Mouse (Mus musculus) ES-E14 (cell line): ENCODE data around the gene Tnik. TPM values are rescaled to one million over a fixed set of nuclear protein-coding genes. Genes with fewer than 3 reads are reported as not detected.

Source experiments
- DNase-seq: peaks from one replicate; pipeline ENCODE4 v3.0.0-alpha.2; 2013; ENCODE audit warnings: low read depth, low spot score
- H3K27ac ChIP-seq: 2 replicates; pipeline ENCODE4 v1.5.1; 2012; ENCODE audit warnings: low read depth, mild to moderate bottlenecking, low read length, moderate library complexity, mixed read lengths; ENCODE audit not compliant: poor library complexity, insufficient read depth, severe bottlenecking
- H3K36me3 ChIP-seq: 2 replicates; pipeline ENCODE4 v1.6.1; 2012; ENCODE audit warnings: mild to moderate bottlenecking, low read length, moderate library complexity, mixed read lengths; ENCODE audit not compliant: control insufficient read depth, poor library complexity, insufficient read depth, severe bottlenecking
- H3K4me1 ChIP-seq, 2 experiments: fragments of 150-350 bp in 1 of 2; sonication (generic) in 1 of 2; 2 replicates each; pipeline ENCODE4 v1.6.1; 2012; ENCODE audit warnings: low read length in 2 of 2, mild to moderate bottlenecking in 1 of 2, mixed read lengths in 1 of 2; ENCODE audit not compliant: control insufficient read depth in 2 of 2, insufficient read depth in 2 of 2, poor library complexity in 1 of 2
- H3K4me3 ChIP-seq, 2 experiments: fragments of 150-350 bp in 1 of 2; sonication (generic) in 1 of 2; 2 replicates each; pipeline ENCODE4 v1.5.1; 2012; ENCODE audit warnings: low read length in 2 of 2, low read depth in 1 of 2, mild to moderate bottlenecking in 1 of 2, mixed read lengths in 1 of 2; ENCODE audit not compliant: insufficient read depth in 1 of 2, poor library complexity in 1 of 2, severe bottlenecking in 1 of 2
- H3K9ac ChIP-seq: 2 replicates; pipeline ENCODE4 v1.6.1; 2012; ENCODE audit warnings: low read depth, mild to moderate bottlenecking, low read length, mixed read lengths; ENCODE audit not compliant: poor library complexity, insufficient read depth, severe bottlenecking
- H3K9me3 ChIP-seq: fragments of 150-350 bp; sonication (generic); 2 replicates; pipeline ENCODE4 v1.6.1; 2012; ENCODE audit warnings: low read depth, mild to moderate bottlenecking, low read length; ENCODE audit not compliant: control insufficient read depth, insufficient read depth
- CHD2 ChIP-seq: IDR thresholded peaks from 2 replicates; pipeline ENCODE4 v1.6.1; 2014; ENCODE audit warnings: mild to moderate bottlenecking, low read depth, low read length, inconsistent platforms
- HCFC1 ChIP-seq: IDR thresholded peaks from 2 replicates; pipeline ENCODE4 v1.6.1; 2012; ENCODE audit warnings: low read length, inconsistent platforms, borderline replicate concordance; ENCODE audit not compliant: insufficient read depth
- MAFK ChIP-seq: IDR thresholded peaks from 2 replicates; pipeline ENCODE4 v1.6.1; 2014; ENCODE audit warnings: mild to moderate bottlenecking, low read depth, low read length, inconsistent platforms; ENCODE audit not compliant: insufficient read depth
- ZC3H11A ChIP-seq: IDR thresholded peaks from 2 replicates; pipeline ENCODE4 v1.6.1; 2012; ENCODE audit warnings: low read depth, mild to moderate bottlenecking, inconsistent platforms, low read length, borderline replicate concordance
- ZNF384 ChIP-seq: IDR thresholded peaks from 2 replicates; pipeline ENCODE4 v1.6.1; 2012; ENCODE audit warnings: low read depth, low read length, inconsistent platforms
- in situ Hi-C, 2 experiments: fragments of 600-800 bp; cut with MboI; formaldehyde crosslinking; loops; one replicate each; pipeline ENCODE4 v1.15.1; 2025; ENCODE audit warnings: low sequenced_read_pairs in 2 of 2, inconsistent platforms in 1 of 2; ENCODE audit not compliant: unreplicated experiment in 2 of 2
- total RNA-seq: library from RNA; depleted of rRNA; stranded (reverse); fragments of 300-350 nt; gene quantifications from 2 replicates; pipeline ENCODE4 v1.2.3, GENCODE M21; 2012

Gene Tnik
- total RNA-seq, 1 experiment = 2.6 TPM

GRCm38 (mm10) chr3:28405391-28405790, 142.4 kb downstream of the Tnik start:
- H3K36me3 ChIP-seq = no peaks in the 10 kb centered on the region
- no peak overlapping the region for H3K9ac ChIP-seq
- no peaks in the 10 kb centered on the region for H3K9me3 ChIP-seq
- in situ Hi-C loops = no loop called here
- H3K27ac ChIP-seq = no peak overlapping the region
- peaks cover 5% of the 10 kb centered on the region in 2 experiments; a peak in 2 of 4 replicates for H3K4me1 ChIP-seq
- H3K4me3 ChIP-seq = no peak overlapping the region
- no peak for TF ChIP-seq CHD2
- no peak for TF ChIP-seq HCFC1
- TF ChIP-seq MAFK = no peak
- TF ChIP-seq ZNF384 = no peak
- no peak for TF ChIP-seq ZC3H11A
- DNase-seq = no peak

- Histone ChIP-seq H3K9ac (no peak overlapping the region), H3K4me3 (no peak overlapping the region), H3K4me1 (no peaks in the 10 kb centered on the region), H3K27ac (no peak overlapping the region), H3K36me3 (no peaks in the 10 kb centered on the region), H3K9me3 (no peaks in the 10 kb centered on the region)
- no peak for TF ChIP-seq CHD2
- no peak for TF ChIP-seq HCFC1
- no peak for TF ChIP-seq ZNF384
- no peak for TF ChIP-seq ZC3H11A
- TF ChIP-seq MAFK = no peak
- no peak for DNase-seq
- in situ Hi-C loops = no loop called here
Observed at GRCm38 (mm10) chr3:28408859-28409459, 145.9 kb downstream of the Tnik start.

GRCm38 (mm10) chr3:28410269-28410668, 147.3 kb downstream of the Tnik start:
- Histone ChIP-seq H3K36me3 (no peaks in the 10 kb centered on the region), H3K9me3 (no peaks in the 10 kb centered on the region), H3K9ac (no peak overlapping the region), H3K27ac (no peak overlapping the region), H3K4me1 (no peaks in the 10 kb centered on the region), H3K4me3 (no peak overlapping the region)
- in situ Hi-C loops = no loop called here
- no peak for TF ChIP-seq HCFC1
- no peak for TF ChIP-seq MAFK
- no peak for TF ChIP-seq ZNF384
- no peak for TF ChIP-seq CHD2
- no peak for TF ChIP-seq ZC3H11A
- DNase-seq = no peak

- H3K27ac ChIP-seq = no peak overlapping the region
- no peak for DNase-seq
- TF ChIP-seq ZNF384 = no peak
- TF ChIP-seq MAFK = no peak
- TF ChIP-seq HCFC1 = no peak
- TF ChIP-seq ZC3H11A = no peak
- TF ChIP-seq CHD2 = no peak
- H3K9me3 ChIP-seq = no peaks in the 10 kb centered on the region
- in situ Hi-C loops = no loop called here
- no peaks in the 10 kb centered on the region for H3K36me3 ChIP-seq
- H3K4me1 ChIP-seq = no peaks in the 10 kb centered on the region
- H3K4me3 ChIP-seq = no peak overlapping the region
- no peak overlapping the region for H3K9ac ChIP-seq
Observed at GRCm38 (mm10) chr3:28415986-28416385, 153.0 kb downstream of the Tnik start.
